Mouse (Mus musculus): ENCODE data around the gene Wipi2. TPM values are rescaled to one million over a fixed set of nuclear protein-coding genes. Genes with fewer than 3 reads are reported as not detected.
A peak's percentile ranks its signal among the peaks of the same experiment; 100 is the strongest.

The Wipi2 gene
- polyA plus RNA-seq, 1 experiment from 2014 or later = 51.2 TPM

DNA sequence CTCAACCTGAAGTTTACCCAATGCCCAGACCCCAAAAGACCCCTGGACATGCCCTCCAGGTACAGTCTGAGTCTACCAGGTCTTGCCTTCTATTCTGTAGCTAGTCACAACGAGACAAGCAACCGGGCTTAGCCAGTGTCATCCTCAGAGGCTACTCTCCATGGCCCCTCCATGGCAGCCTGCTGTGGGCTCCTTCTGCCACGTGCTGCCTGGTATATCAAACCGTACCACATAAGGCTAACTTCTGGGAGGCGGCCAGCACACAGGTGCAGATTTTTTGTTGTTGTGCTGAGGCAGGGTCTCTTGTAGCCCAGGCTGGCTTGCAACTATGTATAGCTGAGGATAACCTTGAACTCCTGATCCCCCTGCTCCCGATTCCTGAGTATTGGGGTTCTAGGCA lies 88.6 kb downstream of the Wipi2 start:
- H3K4me1 ChIP-seq (replicated peaks) = no peaks in the 10 kb centered on the region
- no peak overlapping the region for H3K4me2 ChIP-seq (replicated peaks)
- no peaks in the 10 kb centered on the region for H3K9me3 ChIP-seq
- H3K4me3 ChIP-seq (replicated peaks) = no peak overlapping the region
- H3K27ac ChIP-seq = no peak overlapping the region
- ATAC-seq = no peak
- 84% methylated on average over 6 of the region's 6 CpGs for WGBS
- H3K36me3 ChIP-seq = peaks cover 78% of the 10 kb centered on the region
- H3K9ac ChIP-seq (replicated peaks) = no peak overlapping the region
- H3K27me3 ChIP-seq = no peaks in the 10 kb centered on the region

DNA sequence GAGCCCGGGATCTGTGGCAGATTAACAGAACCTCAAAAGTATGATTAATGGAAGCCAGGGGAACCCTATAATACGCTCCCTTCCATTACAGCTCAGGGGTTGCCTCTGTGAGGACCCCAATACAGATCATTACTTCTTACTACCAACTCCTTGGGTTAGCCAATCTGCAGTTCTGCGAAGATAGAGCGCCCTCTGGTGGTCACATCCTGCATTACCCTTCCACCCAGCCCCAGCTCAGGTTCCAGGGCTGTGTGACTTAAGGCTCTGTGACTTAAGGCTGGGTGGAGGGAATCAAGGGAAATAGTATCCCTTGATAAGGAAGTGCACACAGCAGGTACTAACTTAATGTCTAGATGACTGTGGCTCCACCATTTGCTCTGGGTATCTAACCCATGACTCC lies 90.5 kb downstream of the Wipi2 start:
- Histone ChIP-seq H3K4me2 (replicated peaks) (no peak overlapping the region), H3K9ac (replicated peaks) (no peak overlapping the region), H3K4me1 (replicated peaks) (no peaks in the 10 kb centered on the region), H3K27ac (no peak overlapping the region), H3K27me3 (no peaks in the 10 kb centered on the region), H3K36me3 (peaks cover 74% of the 10 kb centered on the region), H3K9me3 (no peaks in the 10 kb centered on the region), H3K4me3 (replicated peaks) (no peak overlapping the region)
- ATAC-seq = peak; percentile 56
- 26% methylated on average over 4 of the region's 4 CpGs for WGBS

DNA sequence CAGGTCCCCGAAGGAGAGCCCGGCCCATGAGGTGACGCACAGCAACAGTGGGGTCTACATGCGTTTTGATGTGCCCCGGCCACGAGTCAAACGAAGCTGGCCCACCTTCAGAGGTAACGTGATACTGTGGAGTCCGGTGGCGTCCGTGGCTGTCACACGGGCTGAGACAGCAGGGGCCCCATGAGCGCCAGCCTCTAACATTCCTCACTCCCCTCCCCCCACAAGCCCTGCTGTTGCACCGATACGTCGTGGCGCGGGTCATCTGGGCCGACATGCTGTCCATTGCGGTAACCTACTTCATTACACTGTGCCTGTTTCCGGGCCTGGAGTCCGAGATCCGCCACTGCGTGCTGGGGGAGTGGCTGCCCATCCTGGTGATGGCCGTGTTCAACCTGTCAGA lies 91.0 kb downstream of the Wipi2 start:
- Histone ChIP-seq H3K27ac (no peak overlapping the region), H3K9me3 (no peaks in the 10 kb centered on the region), H3K27me3 (no peaks in the 10 kb centered on the region), H3K4me2 (replicated peaks) (no peak overlapping the region), H3K4me3 (replicated peaks) (no peak overlapping the region), H3K9ac (replicated peaks) (no peak overlapping the region), H3K36me3 (peaks cover 73% of the 10 kb centered on the region), H3K4me1 (replicated peaks) (no peaks in the 10 kb centered on the region)
- 0 out of 2 replicates have a peak, but pooled peaks have one; percentile 18 for ATAC-seq
- WGBS = 69% methylated on average over 25 of the region's 25 CpGs

DNA sequence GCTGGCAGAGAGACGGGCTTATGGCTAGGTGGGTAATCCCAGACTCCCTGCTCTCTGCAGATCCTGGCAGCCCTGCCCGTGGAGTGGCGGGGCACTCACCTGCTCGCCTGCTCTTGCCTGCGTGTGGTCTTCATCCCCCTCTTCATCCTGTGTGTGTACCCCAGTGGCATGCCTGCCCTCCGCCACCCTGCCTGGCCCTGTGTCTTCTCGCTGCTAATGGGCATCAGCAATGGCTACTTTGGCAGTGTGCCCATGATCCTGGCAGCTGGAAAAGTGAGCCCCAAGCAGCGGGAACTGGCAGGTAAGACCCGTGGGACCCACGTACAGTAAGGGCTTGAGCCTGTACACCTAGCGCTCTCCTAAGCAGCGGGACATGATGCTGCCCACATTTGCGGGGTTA lies 92.4 kb downstream of the Wipi2 start:
- Histone ChIP-seq H3K27ac (no peak overlapping the region), H3K27me3 (no peaks in the 10 kb centered on the region), H3K9me3 (no peaks in the 10 kb centered on the region), H3K9ac (replicated peaks) (no peak overlapping the region), H3K4me1 (replicated peaks) (peaks cover 5% of the 10 kb centered on the region; the same call in 1 of the 2 replicates), H3K4me2 (replicated peaks) (no peak overlapping the region), H3K4me3 (replicated peaks) (no peak overlapping the region), H3K36me3 (peaks cover 59% of the 10 kb centered on the region)
- 90% methylated on average over 13 of the region's 13 CpGs for WGBS
- no peak for ATAC-seq

Other genes starting within 250 kb of the Wipi2 start
- 4.8 and 5.1 TPM in 2 replicates for gene Foxk1, start 226.2 kb upstream of the Wipi2 start, polyA plus RNA-seq (2015; fragmentation: Nextera tagmentation; extraction: Ambion mirVana)
- gene Ap5z1, start 163.8 kb upstream of the Wipi2 start, polyA plus RNA-seq (2015; fragmentation: Nextera tagmentation; extraction: Ambion mirVana) = 14.3 and 14.8 TPM in 2 replicates
- gene Papolb, start 97.6 kb upstream of the Wipi2 start, polyA plus RNA-seq (2015; fragmentation: Nextera tagmentation; extraction: Ambion mirVana) = 0.12 and 0.21 TPM in 2 replicates
- gene Radil, start 76.6 kb upstream of the Wipi2 start, polyA plus RNA-seq (2015; fragmentation: Nextera tagmentation; extraction: Ambion mirVana) = 10.6 and 12.5 TPM in 2 replicates
- gene Mmd2, start 18.9 kb upstream of the Wipi2 start, polyA plus RNA-seq (2015; fragmentation: Nextera tagmentation; extraction: Ambion mirVana) = 22.0 and 25.0 TPM in 2 replicates
- 61.9 and 70.6 TPM in 2 replicates for gene Slc29a4, start 64.8 kb downstream of the Wipi2 start, polyA plus RNA-seq (2015; fragmentation: Nextera tagmentation; extraction: Ambion mirVana)
- gene Tnrc18, start 190.0 kb downstream of the Wipi2 start, polyA plus RNA-seq (2015; fragmentation: Nextera tagmentation; extraction: Ambion mirVana) = 30.5 and 40.7 TPM in 2 replicates